Mouse (Mus musculus): ENCODE measurements around the gene Pmp22.

- TF ChIP-seq TAL1 (IDR thresholded peaks at IDR 0.05; ENCODE audit: low read length) (no peak), GATA1 (IDR thresholded peaks at IDR 0.05; ENCODE audit: low read length) (no peak)
Measured at GRCm38 (mm10) chr11:63134742-63135482, 6.1 kb downstream of the Pmp22 start.
